Mouse (Mus musculus) stomach, postnatal 0 days (tissue): ENCODE measurements around the gene Ilf2. TPM values are rescaled to one million over a fixed set of nuclear protein-coding genes. Genes with fewer than 3 reads are reported as not detected.

ENCODE experiments used
- ATAC-seq: fragments of 200-750 bp; cut with Nextera tagmentation; 2 replicates; pipeline ENCODE4 v1.8.0; 2017; ENCODE audit not compliant: low FRiP score, low TSS enrichment
- DNase-seq: peaks from one replicate; pipeline ENCODE4 v3.0.0-alpha.2; 2016; ENCODE audit warnings: low spot score
- H3K27ac ChIP-seq: fragments of 300-500 bp; sonication (generic); replicated peaks from 2 replicates; pipeline ENCODE4 v1.5.1; 2014; ENCODE audit warnings: mild to moderate bottlenecking, control low read depth
- H3K27me3 ChIP-seq: fragments of 300-500 bp; sonication (generic); 2 replicates; pipeline ENCODE4 v1.6.1; 2014; ENCODE audit warnings: low read length; ENCODE audit not compliant: control insufficient read depth, insufficient read depth
- H3K36me3 ChIP-seq: fragments of 300-500 bp; sonication (generic); 2 replicates; pipeline ENCODE4 v1.6.1; 2014; ENCODE audit warnings: low read length, mixed read lengths; ENCODE audit not compliant: control insufficient read depth, insufficient read depth
- H3K4me1 ChIP-seq: fragments of 300-500 bp; sonication (generic); replicated peaks from 2 replicates; pipeline ENCODE4 v1.6.1; 2014; ENCODE audit warnings: antibody characterized with exemption; ENCODE audit not compliant: control insufficient read depth, insufficient read depth
- H3K4me2 ChIP-seq: fragments of 300-500 bp; sonication (generic); replicated peaks from 2 replicates; pipeline ENCODE4 v1.6.1; 2014; ENCODE audit warnings: low read depth, mild to moderate bottlenecking, control low read depth, moderate library complexity
- H3K4me3 ChIP-seq: fragments of 300-500 bp; sonication (generic); 2 replicates; pipeline ENCODE4 v1.5.1; 2014; ENCODE audit warnings: low read depth, low read length, control low read depth
- H3K9ac ChIP-seq: fragments of 300-500 bp; sonication (generic); 2 replicates; pipeline ENCODE4 v1.6.1; 2014; ENCODE audit warnings: mild to moderate bottlenecking, low read length, control low read depth, mixed read lengths
- H3K9me3 ChIP-seq: fragments of 300-500 bp; sonication (generic); 2 replicates; pipeline ENCODE4 v1.6.1; 2016; ENCODE audit warnings: low read length; ENCODE audit not compliant: control insufficient read depth
- CTCF ChIP-seq: IDR thresholded peaks from 2 replicates; pipeline ENCODE4 v1.5.1; 2016; ENCODE audit warnings: antibody characterized with exemption, low read depth, mild to moderate bottlenecking, moderate library complexity
- EP300 ChIP-seq: optimal IDR thresholded peaks from 2 replicates; pipeline ENCODE3; 2016; ENCODE audit warnings: antibody characterized with exemption
- WGBS: fragments of 180-500 bp; shearing (Covaris S2); extraction: QIAGEN DNeasy Blood & Tissue Kit; methylation state at CpG from one replicate; pipeline ENCODE4 v1.1.7; 2014; 5-methylcytosine and 5-hydroxymethylcytosine counted together
- polyA plus RNA-seq: library from polyadenylated mRNA; unstranded; fragments of >200 nt; fragmentation: Nextera tagmentation; extraction: Ambion mirVana; gene quantifications from 2 replicates; pipeline ENCODE4 v1.2.1, GENCODE M21; 2015

The Ilf2 gene
- polyA plus RNA-seq, 1 experiment from 2014 or later, result 57.6 TPM

- H3K27me3 ChIP-seq, result no peaks in the 10 kb centered on the region
- TF ChIP-seq CTCF, result peak; percentile 72
- no peak for TF ChIP-seq EP300
- DNase-seq, result peak; percentile 79
- H3K4me2 ChIP-seq, result peak within 1 kb of the TSS; percentile 88
- no peaks in the 10 kb centered on the region; the same call in 1 of the 2 replicates for H3K36me3 ChIP-seq
- H3K4me1 ChIP-seq, result no peaks in the 10 kb centered on the region; the same call in 1 of the 2 replicates
- ATAC-seq, result peak; percentile 80
- peak within 1 kb of the TSS; percentile 61 for H3K9ac ChIP-seq
- peak within 1 kb of the TSS; percentile 84 for H3K27ac ChIP-seq
- H3K9me3 ChIP-seq, result no peaks in the 10 kb centered on the region
- peak within 1 kb of the TSS; percentile 48 for H3K4me3 ChIP-seq
- WGBS, result 5% methylated on average over 25 of the region's 25 CpGs
Observed at GRCm38 (mm10) chr3:90513796-90514590, 38.1 kb downstream of the Ilf2 start, which contains the start of the genes S100a1 and S100a13. Gene S100a1 (minus strand): TSS chr3:90514392. Gene S100a13 (plus strand): TSS chr3:90514435.

- peak overlapping the region; percentile 61 for H3K9ac ChIP-seq
- DNase-seq (peak; percentile 82), ATAC-seq (peak; percentile 81)
- H3K9me3 ChIP-seq, result no peaks in the 10 kb centered on the region
- peak overlapping the region; percentile 84 for H3K27ac ChIP-seq
- H3K36me3 ChIP-seq, result no peaks in the 10 kb centered on the region; the same call in 1 of the 2 replicates
- TF ChIP-seq EP300, result no peak
- no peak for TF ChIP-seq CTCF
- 1% methylated on average over 10 of the region's 10 CpGs for WGBS
- peak overlapping the region; percentile 88 for H3K4me2 ChIP-seq
- no peaks in the 10 kb centered on the region for H3K27me3 ChIP-seq
- no peaks in the 10 kb centered on the region; the same call in 1 of the 2 replicates for H3K4me1 ChIP-seq
- peak overlapping the region; percentile 48 for H3K4me3 ChIP-seq
Observed at GRCm38 (mm10) chr3:90514691-90515090, 38.8 kb downstream of the Ilf2 start.

GRCm38 (mm10) chr3:90515242-90515641 is 39.3 kb downstream of the Ilf2 start:
- Histone ChIP-seq H3K27ac (peak overlapping the region; percentile 84), H3K36me3 (no peaks in the 10 kb centered on the region; the same call in 1 of the 2 replicates), H3K4me2 (peak overlapping the region; percentile 88), H3K4me3 (peak overlapping the region; percentile 48), H3K4me1 (no peaks in the 10 kb centered on the region; the same call in 1 of the 2 replicates), H3K9ac (peak overlapping the region; percentile 61), H3K9me3 (no peaks in the 10 kb centered on the region), H3K27me3 (no peaks in the 10 kb centered on the region)
- no peak for ATAC-seq
- TF ChIP-seq CTCF, result no peak
- no peak for TF ChIP-seq EP300
- 36% methylated on average over 1 of the region's 1 CpGs for WGBS
- no peak for DNase-seq

GRCm38 (mm10) chr3:90515789-90516188 is 39.9 kb downstream of the Ilf2 start:
- 96% methylated on average over 4 of the region's 4 CpGs for WGBS
- ATAC-seq, result no peak
- no peak for DNase-seq
- no peaks in the 10 kb centered on the region; the same call in 1 of the 2 replicates for H3K36me3 ChIP-seq
- H3K9me3 ChIP-seq, result no peaks in the 10 kb centered on the region
- no peaks in the 10 kb centered on the region; the same call in 1 of the 2 replicates for H3K4me1 ChIP-seq
- H3K4me3 ChIP-seq, result no peak overlapping the region; the same call in 1 of the 2 replicates
- TF ChIP-seq CTCF, result no peak
- no peak for TF ChIP-seq EP300
- H3K4me2 ChIP-seq, result peak overlapping the region; percentile 88; the same call in 1 of the 2 replicates
- H3K27ac ChIP-seq, result no peak overlapping the region
- H3K27me3 ChIP-seq, result no peaks in the 10 kb centered on the region
- no peak overlapping the region for H3K9ac ChIP-seq

GRCm38 (mm10) chr3:90517711-90518110 is 41.8 kb downstream of the Ilf2 start:
- no peak for ATAC-seq
- no peak for TF ChIP-seq CTCF

GRCm38 (mm10) chr3:90525421-90525820 is 49.5 kb downstream of the Ilf2 start:
- H3K4me2 ChIP-seq, result no peak overlapping the region
- H3K4me3 ChIP-seq, result no peak overlapping the region
- no peaks in the 10 kb centered on the region for H3K36me3 ChIP-seq
- H3K27ac ChIP-seq, result peak overlapping the region; percentile 88
- H3K9ac ChIP-seq, result no peak overlapping the region
- H3K4me1 ChIP-seq, result no peaks in the 10 kb centered on the region; the same call in 1 of the 2 replicates
- 59% methylated on average over 4 of the region's 4 CpGs for WGBS
- no peaks in the 10 kb centered on the region for H3K27me3 ChIP-seq
- H3K9me3 ChIP-seq, result no peaks in the 10 kb centered on the region
- peak; percentile 39; the same call in 1 of the 2 replicates for ATAC-seq
- peak; percentile 93 for TF ChIP-seq CTCF
- peak; percentile 63 for TF ChIP-seq EP300
- DNase-seq, result peak; percentile 53

More at GRCm38 (mm10) chr3:90517711-90518110, 41.8 kb downstream of the Ilf2 start:
- no peak overlapping the region for H3K4me2 ChIP-seq
- H3K9me3 ChIP-seq, result no peaks in the 10 kb centered on the region
- 72% methylated on average over 4 of the region's 4 CpGs for WGBS
- no peaks in the 10 kb centered on the region; the same call in 1 of the 2 replicates for H3K4me1 ChIP-seq
- H3K4me3 ChIP-seq, result no peak overlapping the region
- no peak for DNase-seq
- no peaks in the 10 kb centered on the region for H3K36me3 ChIP-seq
- H3K9ac ChIP-seq, result no peak overlapping the region
- H3K27ac ChIP-seq, result no peak overlapping the region
- H3K27me3 ChIP-seq, result no peaks in the 10 kb centered on the region
